ENCODE assay signal across 12 mouse cellular contexts in genomic region chr10:25723966-25724365, GRCm38 (mm10).
"Had no signal": no experiment of that assay in that cellular context is flagged by ENCODE, and none has a peak within 500 bp of the region (broad histone marks: within the 10 kb centered on the region; RNA-seq: fewer than 3 reads in every experiment).

No protein-coding gene starts in this region.

- DNase-seq: retina, postnatal 1 day; right cerebral cortex, adult 18-20 months; right cerebral cortex, postnatal 14 days; right cerebral cortex, postnatal 25 days; right cerebral cortex, postnatal 4 days; spleen, adult 18-20 months; thymus, adult 18-20 months; thymus, adult 2 months; thymus, postnatal 14 days; thymus, postnatal 25 days; thymus, postnatal 36 days; thymus, postnatal 4 days had no signal
